Comparison of ENCODE assay signal across 26 mouse cellular contexts in genomic region chr6:71788348-71788747, GRCm38 (mm10). TPM values are rescaled to one million over a fixed set of nuclear protein-coding genes. Genes with fewer than 3 reads are reported as not detected.
DNase-seq lines count a peak whose midpoint lies in the region; ATAC-seq lines count a peak whose summit lies in the region.
"Had no signal": no experiment of that assay in that cellular context is flagged by ENCODE, and none has a peak within 500 bp of the region (broad histone marks: within the 10 kb centered on the region; RNA-seq: fewer than 3 reads in every experiment).

No protein-coding gene starts in this region.

- H3K27ac ChIP-seq in embryonic facial prominence, embryonic 14.5 days (replicated peaks; ENCODE audit: low read depth, low read length) = no peak overlapping the region
- no peak overlapping the region for H3K27ac ChIP-seq in embryonic facial prominence, embryonic 10.5 days (replicated peaks)
- peak overlapping the region; percentile 6; the same call in 1 of the 2 replicates for H3K27ac ChIP-seq in heart, embryonic 15.5 days
- no peak overlapping the region for H3K27ac ChIP-seq in limb, embryonic 11.5 days (replicated peaks; ENCODE audit: low read depth, low read length)
- no peak overlapping the region for H3K27ac ChIP-seq in hindbrain, embryonic 13.5 days
- H3K27ac ChIP-seq: embryonic facial prominence, embryonic 13.5 days; forebrain, embryonic 13.5 days; midbrain, embryonic 10.5 days; neural tube, embryonic 15.5 days; stomach, embryonic 15.5 days had no signal

- no peak overlapping the region for H3K9ac ChIP-seq in embryonic facial prominence, embryonic 14.5 days (ENCODE audit: low read depth, low read length)
- H3K9ac ChIP-seq in heart, embryonic 15.5 days = no peak overlapping the region
- no peak overlapping the region for H3K9ac ChIP-seq in limb, embryonic 11.5 days (ENCODE audit: low read length)
- no peak overlapping the region for H3K9ac ChIP-seq in hindbrain, embryonic 13.5 days
- H3K9ac ChIP-seq: embryonic facial prominence, embryonic 13.5 days; forebrain, embryonic 13.5 days; neural tube, embryonic 15.5 days; stomach, embryonic 15.5 days had no signal

- H3K4me3 ChIP-seq in embryonic facial prominence, embryonic 14.5 days (ENCODE audit: low read depth, low read length) = no peak overlapping the region
- no peak overlapping the region for H3K4me3 ChIP-seq in embryonic facial prominence, embryonic 10.5 days
- H3K4me3 ChIP-seq in heart, embryonic 15.5 days = no peak overlapping the region
- H3K4me3 ChIP-seq in limb, embryonic 11.5 days (ENCODE audit: low read depth, low read length) = no peak overlapping the region
- no peak overlapping the region for H3K4me3 ChIP-seq in hindbrain, embryonic 13.5 days
- H3K4me3 ChIP-seq: embryonic facial prominence, embryonic 13.5 days; forebrain, embryonic 13.5 days; midbrain, embryonic 10.5 days; neural tube, embryonic 15.5 days; stomach, embryonic 15.5 days had no signal

- no peaks in the 10 kb centered on the region for H3K36me3 ChIP-seq in embryonic facial prominence, embryonic 14.5 days (ENCODE audit: control insufficient read depth, insufficient read depth, low read length)
- no peaks in the 10 kb centered on the region for H3K36me3 ChIP-seq in embryonic facial prominence, embryonic 10.5 days (replicated peaks)
- H3K36me3 ChIP-seq in heart, embryonic 15.5 days = peaks cover 6% of the 10 kb centered on the region; the same call in 1 of the 2 replicates
- no peaks in the 10 kb centered on the region for H3K36me3 ChIP-seq in limb, embryonic 11.5 days (ENCODE audit: control insufficient read depth, insufficient read depth, low read length)
- H3K36me3 ChIP-seq in hindbrain, embryonic 13.5 days = peaks cover 47% of the 10 kb centered on the region
- H3K36me3 ChIP-seq: embryonic facial prominence, embryonic 13.5 days; G1E; stomach, embryonic 15.5 days had no signal

- no peaks in the 10 kb centered on the region for H3K9me3 ChIP-seq in embryonic facial prominence, embryonic 14.5 days (ENCODE audit: control insufficient read depth, low read length)
- H3K9me3 ChIP-seq in embryonic facial prominence, embryonic 10.5 days = no peaks in the 10 kb centered on the region
- H3K9me3 ChIP-seq in heart, embryonic 15.5 days (replicated peaks) = no peaks in the 10 kb centered on the region
- H3K9me3 ChIP-seq in limb, embryonic 11.5 days (ENCODE audit: control insufficient read depth, low read length) = no peaks in the 10 kb centered on the region
- no peaks in the 10 kb centered on the region for H3K9me3 ChIP-seq in hindbrain, embryonic 13.5 days
- H3K9me3 ChIP-seq: embryonic facial prominence, embryonic 13.5 days; forebrain, embryonic 13.5 days; G1E; neural tube, embryonic 15.5 days; stomach, embryonic 15.5 days had no signal

- ATAC-seq in embryonic facial prominence, embryonic 14.5 days (ENCODE audit: low read depth) = peak; percentile 30; the same call in 1 of the 2 replicates
- ATAC-seq in heart, embryonic 15.5 days (replicated peaks; ENCODE audit: insufficient number of reproducible peaks, insufficient read depth, low FRiP score, low read depth) = peak; percentile 70; the same call in 1 of the 2 replicates
- no peak for ATAC-seq in limb, embryonic 11.5 days (ENCODE audit: insufficient number of reproducible peaks, low FRiP score, low TSS enrichment, low read depth)
- no peak for ATAC-seq in hindbrain, embryonic 13.5 days (ENCODE audit: low FRiP score)
- ATAC-seq: forebrain, embryonic 13.5 days; intestine, postnatal 0 days; midbrain, embryonic 16.5 days; Patski had no signal

- 68% methylated on average over 9 of the region's 9 CpGs for WGBS in embryonic facial prominence, embryonic 14.5 days
- WGBS in embryonic facial prominence, embryonic 10.5 days = 83% methylated on average over 9 of the region's 9 CpGs
- 31% methylated on average over 9 of the region's 9 CpGs for WGBS in heart, embryonic 15.5 days
- 57% methylated on average over 9 of the region's 9 CpGs for WGBS in limb, embryonic 11.5 days
- 83% methylated on average over 9 of the region's 9 CpGs for WGBS in hindbrain, embryonic 13.5 days

- H3K4me2 ChIP-seq in embryonic facial prominence, embryonic 14.5 days (ENCODE audit: low read depth, low read length) = no peak overlapping the region
- no peak overlapping the region for H3K4me2 ChIP-seq in heart, embryonic 15.5 days
- H3K4me2 ChIP-seq in limb, embryonic 11.5 days (ENCODE audit: low read depth, severe bottlenecking) = no peak overlapping the region
- no peak overlapping the region for H3K4me2 ChIP-seq in hindbrain, embryonic 13.5 days
- H3K4me2 ChIP-seq: embryonic facial prominence, embryonic 13.5 days; forebrain, embryonic 13.5 days; neural tube, embryonic 15.5 days; stomach, embryonic 15.5 days had no signal

- H3K4me1 ChIP-seq in embryonic facial prominence, embryonic 14.5 days (ENCODE audit: control insufficient read depth, insufficient read depth, low read length) = no peaks in the 10 kb centered on the region
- no peaks in the 10 kb centered on the region for H3K4me1 ChIP-seq in embryonic facial prominence, embryonic 10.5 days
- peaks cover 12% of the 10 kb centered on the region; the same call in 1 of the 2 replicates for H3K4me1 ChIP-seq in heart, embryonic 15.5 days (replicated peaks)
- H3K4me1 ChIP-seq in limb, embryonic 11.5 days (ENCODE audit: control insufficient read depth, insufficient read depth, low read length) = no peaks in the 10 kb centered on the region
- H3K4me1 ChIP-seq in hindbrain, embryonic 13.5 days (replicated peaks) = no peaks in the 10 kb centered on the region
- H3K4me1 ChIP-seq: embryonic facial prominence, embryonic 13.5 days; forebrain, embryonic 13.5 days; midbrain, embryonic 10.5 days; neural tube, embryonic 15.5 days; stomach, embryonic 15.5 days had no signal

- DNase-seq in embryonic facial prominence, embryonic 14.5 days (ENCODE audit: low spot score) = no peak
- DNase-seq in embryonic facial prominence, embryonic 10.5 days (ENCODE audit: low spot score) = no peak
- no peak for DNase-seq in heart, postnatal 4 days
- peak; percentile 61 for DNase-seq in 3134 (ENCODE audit: extremely low read depth, insufficient read length, low spot score)
- DNase-seq in limb, embryonic 11.5 days (ENCODE audit: low spot score) = peak; percentile 21
- no peak for DNase-seq in adrenal gland, postnatal 25 days
- DNase-seq: adrenal gland, adult 2 months; cerebellum, adult 2 months; cerebellum, postnatal 25 days; gastrocnemius, postnatal 36 days; kidney, postnatal 36 days; layer of hippocampus, postnatal 36 days; lung, postnatal 10 days; right cerebral cortex, adult 18-20 months; right cerebral cortex, postnatal 4 days had no signal

- H3K27me3 ChIP-seq in embryonic facial prominence, embryonic 14.5 days (replicated peaks; ENCODE audit: control insufficient read depth, insufficient read depth, low read length) = no peaks in the 10 kb centered on the region
- H3K27me3 ChIP-seq in embryonic facial prominence, embryonic 10.5 days (replicated peaks; ENCODE audit: low read depth, poor library complexity, severe bottlenecking) = no peaks in the 10 kb centered on the region
- no peaks in the 10 kb centered on the region for H3K27me3 ChIP-seq in heart, embryonic 15.5 days
- no peaks in the 10 kb centered on the region for H3K27me3 ChIP-seq in limb, embryonic 11.5 days (ENCODE audit: control insufficient read depth, insufficient read depth, low read length)
- no peaks in the 10 kb centered on the region for H3K27me3 ChIP-seq in hindbrain, embryonic 13.5 days
- H3K27me3 ChIP-seq: embryonic facial prominence, embryonic 13.5 days; forebrain, embryonic 13.5 days; neural tube, embryonic 15.5 days; stomach, embryonic 15.5 days had no signal

RNA-seq across cellular contexts. Expression of gene Mrpl35, which starts 38.4 kb away (rescaled TPM):
- 61.9 and 63.6 TPM in 2 replicates for polyA plus RNA-seq in embryonic facial prominence, embryonic 14.5 days (2014; fragmentation: Nextera tagmentation; extraction: Ambion mirVana)
- polyA plus RNA-seq in embryonic facial prominence, embryonic 10.5 days (2016; fragmentation: Nextera tagmentation; extraction: Ambion mirVana) = 70.8 and 71.8 TPM in 2 replicates
- polyA plus RNA-seq in heart, embryonic 15.5 days (2015; fragmentation: Nextera tagmentation; extraction: Ambion mirVana) = 52.0 and 63.7 TPM in 2 replicates
- 10 to 100 TPM; 43.7 to 50.6 TPM for total RNA-seq in heart, postnatal 4 days (2021)
- polyA plus RNA-seq in limb, embryonic 11.5 days (2014; fragmentation: Nextera tagmentation; extraction: Ambion mirVana) = 62.3 and 66.9 TPM in 2 replicates
- 34.6 and 40.6 TPM in 2 replicates for total RNA-seq in adrenal gland, postnatal 25 days (2021)
- 42.2 and 47.1 TPM in 2 replicates for polyA plus RNA-seq in hindbrain, embryonic 13.5 days (2015; fragmentation: Nextera tagmentation; extraction: Ambion mirVana)

RNA-seq across cellular contexts. Expression of gene Immt, which starts 42.8 kb away (rescaled TPM):
- 160 and 176 TPM in 2 replicates for polyA plus RNA-seq in embryonic facial prominence, embryonic 14.5 days (2014; fragmentation: Nextera tagmentation; extraction: Ambion mirVana)
- 215 and 220 TPM in 2 replicates for polyA plus RNA-seq in embryonic facial prominence, embryonic 10.5 days (2016; fragmentation: Nextera tagmentation; extraction: Ambion mirVana)
- 310 and 335 TPM in 2 replicates for polyA plus RNA-seq in heart, embryonic 15.5 days (2015; fragmentation: Nextera tagmentation; extraction: Ambion mirVana)
- total RNA-seq in heart, postnatal 4 days (2021) = 100 to 1,000 TPM; 474 to 477 TPM
- polyA plus RNA-seq in limb, embryonic 11.5 days (2014; fragmentation: Nextera tagmentation; extraction: Ambion mirVana) = 208 and 213 TPM in 2 replicates
- 307 and 331 TPM in 2 replicates for total RNA-seq in adrenal gland, postnatal 25 days (2021)
- 165 and 167 TPM in 2 replicates for polyA plus RNA-seq in hindbrain, embryonic 13.5 days (2015; fragmentation: Nextera tagmentation; extraction: Ambion mirVana)

Comparison
In these comparisons a context has a peak if more than half of its experiments do, and no peak if none do; other contexts are left out.
1. ATAC-seq: peak in embryonic facial prominence, embryonic 14.5 days (single experiment) and heart, embryonic 15.5 days (single experiment); none in limb, embryonic 11.5 days (single experiment) and hindbrain, embryonic 13.5 days (single experiment).
2. DNase-seq: peak in 3134 (single experiment) and limb, embryonic 11.5 days (single experiment); none in embryonic facial prominence, embryonic 14.5 days (single experiment), embryonic facial prominence, embryonic 10.5 days (single experiment), heart, postnatal 4 days (single experiment) and adrenal gland, postnatal 25 days (single experiment).